Mouse (Mus musculus) heart, adult 8-10 months (tissue): ENCODE results near the gene Gcnt4. TPM values are rescaled to one million over a fixed set of nuclear protein-coding genes. Genes with fewer than 3 reads are reported as not detected.
"Not testable (repeated sequence)": the region's sequence is repeated elsewhere in the genome, so short reads cannot be mapped to it uniquely, and the experiment has no call there.

Experiments
- DNase-seq: peaks from one replicate; pipeline ENCODE4 v3.0.0; 2022; ENCODE audit warnings: low spot score
- total RNA-seq, 4 experiments: library from RNA; stranded (reverse); gene quantifications; 2 replicates each; pipeline ENCODE4 v1.2.4; 2022

Gcnt4 gene
- total RNA-seq, result under 1 TPM; 0.06 to 0.11 (median 0.08) TPM

DNA sequence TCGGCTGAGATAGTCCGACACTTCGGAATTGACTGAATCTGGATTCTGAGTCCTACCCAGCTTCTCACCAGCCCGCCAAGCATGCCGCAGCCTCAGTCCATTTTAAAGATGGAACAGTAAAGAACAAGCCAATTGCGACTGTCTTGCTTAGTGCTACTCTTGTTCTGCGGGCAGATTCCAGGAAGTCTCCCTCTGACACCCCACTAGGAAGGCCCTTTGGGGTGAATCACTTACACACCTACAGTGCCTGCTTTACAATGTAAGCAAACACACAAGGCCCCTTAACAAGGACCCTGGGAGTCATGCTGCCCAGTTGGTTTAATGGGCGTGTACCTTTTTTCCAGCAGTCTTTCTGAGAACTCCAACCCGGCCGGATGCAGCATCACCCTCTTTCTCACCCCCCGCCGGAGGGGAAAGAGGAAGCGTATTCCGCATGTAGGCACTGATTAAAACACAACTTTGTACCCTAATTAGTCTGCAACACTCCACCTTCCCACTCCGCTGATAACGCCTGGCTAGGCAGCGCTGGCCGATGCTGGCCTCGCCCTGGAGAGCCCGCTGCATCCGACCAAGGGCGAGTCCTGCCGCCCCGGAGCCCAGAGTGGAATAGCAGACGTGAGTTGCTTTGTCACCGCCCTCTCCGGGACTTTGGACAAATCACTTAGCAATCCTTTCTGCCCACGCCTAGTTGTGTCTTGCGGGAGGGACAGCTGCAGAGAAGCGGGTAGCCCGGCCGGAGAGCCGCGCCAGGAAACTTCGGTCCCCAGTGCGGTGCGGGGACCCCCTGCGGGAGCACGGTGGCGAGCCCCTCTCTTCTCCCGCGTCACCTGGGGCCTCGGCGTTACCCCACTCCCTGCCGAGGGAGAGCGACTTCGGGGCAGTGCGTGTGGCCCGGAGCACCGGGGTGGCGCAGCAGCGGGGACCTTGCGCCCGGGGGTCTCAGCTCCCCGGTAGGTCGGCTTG, at the start of gene Gcnt4:
Gene Gcnt4 (plus strand): TSS at position 691 of the 963 bp plus-strand sequence.
- DNase-seq, result peak; percentile 28

DNA sequence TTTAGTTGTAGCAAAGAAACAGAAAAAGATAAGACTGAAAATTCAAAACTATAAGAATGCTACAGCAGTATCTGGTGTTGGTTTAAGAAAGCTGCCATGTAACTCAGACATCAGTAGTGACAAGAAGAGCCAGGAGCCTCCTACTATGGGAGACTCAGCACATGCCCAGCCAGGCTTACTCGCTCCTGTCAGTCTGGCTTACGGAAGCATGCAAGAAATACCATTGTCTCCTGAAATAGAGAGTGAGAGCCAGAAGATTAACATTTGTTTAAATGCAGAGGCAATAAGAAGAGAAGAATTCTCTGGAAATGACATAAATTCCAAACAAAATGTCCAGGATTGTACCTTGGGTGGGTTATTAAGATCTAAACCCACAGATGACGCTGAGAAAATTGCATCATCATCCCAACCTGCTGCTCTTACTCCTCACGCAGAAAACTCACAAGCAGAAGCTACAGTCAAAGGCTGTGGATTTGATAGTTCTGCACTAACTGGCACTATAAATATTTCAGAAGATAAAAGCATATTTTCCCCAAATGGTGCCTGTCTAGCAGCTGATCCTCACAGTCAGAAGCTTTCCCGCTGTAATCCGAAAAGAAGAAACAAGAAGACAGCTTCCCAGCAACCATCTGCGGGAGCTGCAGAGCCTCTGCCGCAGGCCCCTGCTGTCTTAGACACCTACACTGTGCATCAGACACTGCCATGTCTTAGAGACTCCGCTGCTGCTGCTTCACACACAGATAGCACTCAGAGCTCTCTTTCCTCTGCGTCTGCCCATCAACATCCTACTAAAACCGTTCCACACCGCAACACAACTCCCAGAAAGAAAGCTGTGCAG, 46.0 kb upstream of the Gcnt4 start:
- DNase-seq, result no peak

DNA sequence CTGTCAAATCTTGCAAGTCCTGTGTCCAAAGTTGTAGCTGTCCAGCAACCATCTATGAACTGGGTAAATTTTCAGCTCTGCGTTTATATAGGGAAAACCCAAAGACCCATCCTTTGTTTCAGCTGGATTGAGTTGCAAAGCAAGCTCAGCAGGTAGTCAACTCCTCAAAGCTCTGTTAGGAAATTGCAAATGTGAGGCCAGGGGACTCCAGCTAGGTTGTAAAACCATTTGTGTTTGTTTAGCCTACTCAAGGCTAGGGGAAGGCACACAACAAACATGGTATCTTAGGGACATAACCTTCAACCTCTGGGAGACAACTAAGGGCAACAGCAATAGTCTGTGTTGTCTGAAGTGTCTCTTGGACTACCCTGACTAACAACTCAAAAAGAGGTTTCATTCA, 40.0 kb upstream of the Gcnt4 start:
- no peak for DNase-seq

DNA sequence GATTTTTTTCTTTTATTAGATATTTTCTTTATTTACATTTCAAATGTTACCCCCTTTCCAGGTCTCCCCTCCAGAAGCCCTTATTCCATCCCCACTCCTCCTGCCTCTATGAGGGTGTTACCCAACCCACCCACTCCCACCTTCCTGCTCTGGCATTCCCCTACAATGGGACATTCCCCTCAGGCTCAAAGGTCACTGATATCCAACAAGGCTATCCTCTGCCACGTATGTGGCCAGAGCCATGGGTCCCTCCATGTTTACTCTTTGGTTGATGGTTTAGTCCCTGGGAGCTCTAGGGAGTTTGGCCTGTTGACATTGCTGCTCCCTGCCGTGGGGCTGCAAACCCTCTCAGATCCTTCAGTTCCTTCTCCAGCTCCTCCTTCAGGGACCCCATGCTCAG, 34.5 kb upstream of the Gcnt4 start:
- DNase-seq, result no peak

DNA sequence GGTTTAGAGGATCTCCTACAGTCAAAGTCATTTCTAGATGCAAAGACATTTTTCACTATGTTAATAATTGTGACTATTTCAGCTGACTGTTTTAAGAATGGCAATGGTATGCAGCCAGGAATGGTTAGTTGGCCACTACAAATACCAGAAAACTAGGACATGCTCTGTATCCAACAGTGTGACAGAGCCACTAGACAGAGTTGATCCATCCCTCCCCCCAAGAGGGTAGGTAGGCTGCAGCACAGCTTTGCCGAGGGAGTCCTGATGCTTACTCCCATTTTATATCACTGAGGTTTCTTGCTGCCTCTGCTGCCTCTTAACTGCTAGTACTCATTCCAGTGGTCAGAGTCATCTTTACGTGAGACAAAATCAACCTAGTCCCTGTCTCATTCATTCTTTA, 29.3 kb upstream of the Gcnt4 start:
- no peak for DNase-seq

DNA sequence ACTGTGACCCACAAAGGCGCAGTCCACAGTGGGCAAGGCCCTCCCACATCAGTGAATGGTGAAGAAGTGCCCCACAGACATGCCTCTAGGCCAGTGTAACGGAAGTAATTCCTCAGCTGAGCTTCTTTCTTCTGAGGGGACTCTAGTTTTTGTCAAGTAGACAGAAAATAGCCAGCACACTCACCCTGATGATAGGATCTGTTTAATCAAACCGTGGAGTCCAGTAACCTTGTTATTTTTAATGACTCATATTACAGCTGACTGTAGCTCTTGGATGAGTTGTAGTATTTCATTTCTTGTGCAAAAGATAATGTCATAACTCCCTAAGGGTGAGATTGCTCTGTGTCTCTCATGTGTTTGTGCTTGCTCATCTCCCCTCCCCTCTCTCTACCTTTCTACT, 17.8 kb upstream of the Gcnt4 start:
- DNase-seq, result no peak

DNA sequence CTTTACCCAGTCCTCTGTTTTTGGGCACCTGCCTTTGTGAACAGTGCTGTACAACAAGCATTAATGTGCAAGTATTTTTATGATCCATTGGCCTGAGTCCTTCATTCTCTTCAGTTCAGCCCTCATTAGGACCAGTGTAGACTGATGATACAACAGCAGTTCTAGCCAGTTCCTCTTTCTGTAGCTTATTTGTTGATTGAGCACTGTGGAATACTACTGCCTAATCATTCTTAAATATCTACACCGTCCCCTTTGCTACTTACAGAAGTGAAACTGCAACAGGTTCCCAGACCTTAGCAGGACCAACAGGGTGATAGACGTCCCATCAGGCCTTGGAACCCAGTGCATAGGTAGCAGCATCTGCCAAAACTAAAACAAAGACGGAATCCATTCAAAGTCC, 13.3 kb upstream of the Gcnt4 start:
- no peak for DNase-seq

DNA sequence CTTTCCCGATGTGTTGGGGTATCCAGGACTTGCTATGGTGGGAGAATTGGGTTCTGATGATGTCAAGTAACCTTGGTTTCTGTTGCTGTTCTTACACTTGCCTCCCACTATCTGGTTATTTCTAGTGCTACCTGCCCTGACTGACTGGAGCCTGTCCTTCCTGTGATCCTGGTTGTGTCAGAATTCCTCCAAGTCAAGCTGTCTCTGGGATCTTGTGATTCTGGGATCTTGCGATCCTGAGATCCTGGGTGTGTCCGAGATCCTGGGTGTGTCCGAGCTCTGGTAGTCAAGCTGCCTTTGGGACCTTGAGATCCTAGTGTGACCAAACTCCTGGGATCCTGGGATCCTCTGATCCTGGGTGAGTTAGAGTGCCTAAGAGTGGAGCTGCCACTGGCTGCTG, 1.4 kb upstream of the Gcnt4 start:
- DNase-seq, result not testable (repeated sequence)

DNA sequence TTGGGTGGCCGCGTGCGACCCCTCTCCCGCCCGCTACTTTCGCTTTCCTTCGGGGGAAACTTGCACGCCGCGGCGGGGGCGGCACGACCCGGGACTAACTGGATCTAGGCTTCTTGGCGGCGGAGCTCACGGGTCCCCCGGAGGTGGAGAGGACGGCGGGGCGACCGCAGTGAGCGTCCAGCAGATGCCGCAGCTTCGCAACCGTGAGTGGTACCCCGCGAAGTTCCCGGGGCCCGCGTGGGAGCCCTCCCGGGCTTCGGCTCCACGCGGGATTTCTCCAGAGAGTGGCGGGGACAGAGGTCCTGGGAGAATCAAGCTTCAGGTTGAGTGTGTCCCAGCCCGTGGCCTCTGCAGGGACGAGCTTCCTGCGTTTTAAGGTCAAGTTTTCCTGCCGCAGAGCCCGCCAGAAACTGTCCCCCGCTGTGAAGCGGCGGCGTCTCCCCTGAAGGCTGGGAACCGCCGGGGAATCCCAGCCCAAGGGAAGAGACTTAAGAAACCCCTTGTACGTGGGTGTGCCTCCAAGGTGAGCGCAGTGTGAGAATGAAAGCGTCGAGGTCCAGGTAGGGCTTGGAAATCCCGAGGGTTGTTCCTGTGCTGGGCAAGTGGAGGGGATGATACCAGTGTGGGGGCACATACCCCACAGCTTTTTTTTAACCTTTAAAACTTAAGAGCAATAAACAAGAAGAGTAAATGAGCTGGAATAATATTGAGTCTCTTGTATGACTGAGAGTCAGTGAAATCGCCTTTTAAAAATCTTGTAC, 676 bp downstream of the Gcnt4 start:
- no peak for DNase-seq

DNA sequence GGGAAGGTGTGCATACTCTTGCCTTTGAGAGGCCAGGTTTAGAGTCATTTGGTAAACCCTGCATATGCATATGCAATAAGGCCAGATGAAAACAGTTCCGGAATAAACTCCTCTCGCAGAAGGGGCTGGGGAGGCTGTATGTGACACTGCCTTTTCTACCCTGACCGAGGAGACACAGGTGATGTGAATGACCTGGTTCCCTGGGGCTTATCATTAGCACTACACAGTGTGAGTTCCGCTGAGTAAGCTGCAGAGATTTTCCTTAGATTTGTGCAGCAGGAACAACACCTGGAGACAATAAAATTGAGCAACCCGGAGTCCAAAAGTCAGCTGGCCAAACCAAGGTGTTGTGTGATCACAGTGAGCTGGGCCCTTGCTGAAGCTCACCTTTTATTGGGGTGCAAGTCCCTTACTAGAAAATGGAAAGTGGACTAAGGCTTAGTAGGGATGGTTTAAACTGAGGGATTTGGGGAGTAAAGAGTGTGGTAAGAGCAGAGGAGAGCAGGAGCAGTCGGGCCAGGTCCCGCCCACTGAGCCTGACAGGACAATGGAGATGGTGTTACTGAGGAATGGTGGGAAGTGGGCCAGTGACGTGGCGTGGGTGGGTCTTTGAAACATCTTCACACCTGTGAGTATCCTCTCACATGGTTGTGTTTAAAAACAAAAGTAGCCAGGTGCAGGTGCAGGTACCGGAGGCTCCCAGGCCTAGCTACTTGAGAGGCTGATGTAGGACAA, 1.7 kb downstream of the Gcnt4 start:
- DNase-seq, result no peak

DNA sequence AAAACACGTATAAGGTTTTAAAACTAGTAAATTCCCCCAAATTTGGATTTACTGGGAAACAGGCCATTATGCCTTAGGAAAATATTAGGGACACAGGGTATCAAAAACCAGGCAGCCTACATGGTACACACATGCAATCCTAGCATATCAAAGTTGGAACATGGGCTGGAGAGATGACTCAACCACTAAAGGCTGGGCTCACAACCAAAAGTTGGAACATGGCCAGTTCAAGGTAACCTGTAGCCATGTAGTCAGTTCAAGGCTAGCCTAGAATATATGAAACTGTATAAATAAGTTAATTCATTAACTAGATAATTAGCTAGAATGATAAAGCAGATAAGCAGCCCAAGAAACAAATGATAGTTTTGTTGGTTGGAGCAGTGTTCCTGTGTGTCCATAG, 3.3 kb downstream of the Gcnt4 start:
- DNase-seq, result no peak

DNA sequence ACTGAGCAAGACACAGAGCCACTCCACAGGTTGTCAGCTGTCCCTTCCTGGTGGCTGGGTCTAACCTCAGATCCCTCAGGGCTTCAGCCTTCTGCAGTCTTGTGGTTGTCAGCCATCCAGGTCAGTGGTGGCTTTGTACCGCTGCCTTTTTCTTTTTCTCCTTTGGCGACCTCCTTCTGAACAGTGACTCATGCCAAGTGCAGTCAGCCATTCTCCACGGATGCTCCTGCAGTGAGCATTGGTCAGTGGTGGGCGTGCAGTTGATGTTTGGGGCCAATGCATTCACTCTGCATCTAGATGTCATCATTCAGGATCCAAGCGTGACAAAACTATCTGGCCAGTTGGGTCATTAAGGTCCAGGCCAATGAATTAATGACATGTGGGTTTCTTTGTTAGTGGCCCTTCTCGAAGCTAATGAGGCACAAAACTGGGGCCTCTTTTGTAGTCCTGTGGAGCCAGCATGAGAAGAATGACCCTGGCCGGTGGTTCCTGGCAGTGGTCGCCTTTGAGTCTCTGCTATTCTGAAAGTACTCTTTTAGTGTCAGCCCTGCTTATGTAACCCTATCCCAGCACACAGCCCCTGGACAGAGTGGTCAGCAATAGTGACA, 4.0 kb downstream of the Gcnt4 start:
- DNase-seq, result no peak

DNA sequence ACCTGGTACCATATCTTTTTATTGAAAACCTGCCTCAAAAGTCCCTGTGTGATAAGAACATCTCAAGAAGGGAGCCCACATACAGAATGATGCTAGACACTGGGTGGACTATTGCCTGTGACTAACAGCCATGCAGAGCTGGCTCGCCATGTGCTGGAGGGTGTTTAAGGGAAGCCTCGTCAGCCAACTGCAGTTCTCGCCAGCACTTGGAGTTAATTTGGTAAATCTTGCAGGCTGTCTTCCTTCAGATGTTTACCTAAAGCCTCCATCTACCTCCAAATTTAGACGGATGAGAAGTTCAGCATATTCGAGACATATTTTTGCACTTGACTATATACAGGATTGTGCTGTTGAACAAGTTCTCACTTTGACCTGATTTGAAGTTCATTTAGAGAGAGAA, 8.3 kb downstream of the Gcnt4 start:
- DNase-seq, result no peak

DNA sequence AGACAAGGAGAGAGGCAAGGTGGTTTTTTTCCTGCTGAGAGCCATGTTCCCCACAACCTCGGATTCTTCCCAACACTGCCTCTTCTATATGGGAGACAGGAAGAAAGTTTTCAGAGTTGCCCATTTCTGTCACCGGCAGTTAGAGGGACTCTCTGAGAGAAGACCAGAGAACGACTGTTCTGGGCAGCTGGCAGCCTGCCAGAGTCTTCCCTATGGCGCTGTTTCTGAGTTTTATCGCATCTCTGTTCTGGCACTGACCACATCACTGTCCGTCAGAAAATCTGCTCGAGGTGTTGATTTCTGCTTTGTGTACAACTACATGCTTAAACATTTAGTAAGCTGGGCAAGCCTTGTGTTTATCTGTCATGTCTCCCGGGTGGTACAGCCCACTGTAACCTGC, 8.9 kb downstream of the Gcnt4 start:
- DNase-seq, result no peak

DNA sequence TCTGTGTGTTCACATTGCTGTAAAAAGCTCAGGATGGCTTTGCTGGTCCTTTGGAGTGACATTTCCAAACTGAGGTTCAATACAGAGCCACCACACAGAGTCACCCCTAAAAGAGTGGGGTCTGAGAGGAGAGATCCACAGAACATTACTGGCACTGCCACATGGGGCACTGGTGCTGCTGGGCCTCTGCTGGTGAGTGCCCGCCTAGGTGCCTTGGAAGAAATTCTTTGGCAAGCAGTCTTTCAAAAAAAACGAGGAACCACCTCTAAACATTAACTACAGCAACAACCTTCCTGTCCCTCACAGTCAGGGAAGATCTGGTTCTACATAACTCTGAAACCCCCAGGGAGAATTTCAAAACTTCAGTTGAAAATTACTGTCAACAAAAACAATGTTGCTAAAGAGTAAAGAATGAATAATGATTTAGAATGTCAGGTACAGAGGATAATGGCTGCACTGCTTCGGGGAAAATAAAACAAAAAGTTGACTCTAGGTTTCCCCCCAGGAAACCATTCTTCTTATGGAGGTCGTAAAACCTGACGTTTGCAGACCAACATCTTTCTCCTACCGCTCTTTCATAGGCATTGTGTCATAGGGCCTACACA, 11.8 kb downstream of the Gcnt4 start:
- no peak for DNase-seq

DNA sequence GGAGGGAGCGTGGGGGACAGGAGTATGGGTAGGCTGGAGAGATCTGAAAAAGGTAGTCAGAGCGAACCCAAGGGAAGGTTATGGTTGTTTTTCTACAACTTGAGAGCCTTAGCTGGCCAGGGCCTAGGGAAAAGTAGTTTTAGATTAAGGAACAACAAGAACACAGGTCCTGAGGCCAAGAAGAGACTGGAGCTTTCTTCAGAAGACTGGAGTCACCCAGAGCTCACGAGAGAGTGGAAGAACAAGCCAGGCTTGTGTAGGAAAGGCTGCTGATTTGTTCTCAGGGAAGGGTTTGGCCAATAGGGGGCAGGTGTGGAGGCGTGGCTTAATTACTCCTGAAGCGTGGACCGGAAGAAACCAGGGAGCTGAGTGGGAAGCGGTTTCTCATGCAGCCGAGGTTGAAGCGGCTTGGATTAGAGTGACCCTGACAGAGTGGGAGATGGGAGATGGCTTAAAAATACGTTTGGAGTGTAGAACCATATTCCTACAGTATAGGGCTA, 12.6 kb downstream of the Gcnt4 start:
- no peak for DNase-seq

DNA sequence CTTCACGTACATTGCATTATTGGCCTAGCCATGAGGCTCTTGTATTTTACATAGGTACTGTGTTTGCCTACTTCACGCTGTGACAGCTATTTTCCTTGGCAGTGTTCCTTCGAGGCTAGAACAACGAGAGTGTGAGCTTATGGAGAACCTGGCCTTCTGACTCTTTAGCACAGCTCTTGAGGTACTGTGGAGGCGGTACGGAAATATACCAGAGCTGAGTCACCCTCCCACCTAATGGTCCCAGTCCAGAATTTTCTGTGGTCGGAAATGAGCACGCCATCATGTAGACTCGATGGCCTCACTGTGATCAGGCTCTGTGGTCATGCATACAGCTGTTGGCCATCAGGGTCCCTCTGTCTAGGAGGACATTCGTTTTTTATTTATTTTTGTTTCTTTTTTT, 15.2 kb downstream of the Gcnt4 start:
- DNase-seq, result no peak

DNA sequence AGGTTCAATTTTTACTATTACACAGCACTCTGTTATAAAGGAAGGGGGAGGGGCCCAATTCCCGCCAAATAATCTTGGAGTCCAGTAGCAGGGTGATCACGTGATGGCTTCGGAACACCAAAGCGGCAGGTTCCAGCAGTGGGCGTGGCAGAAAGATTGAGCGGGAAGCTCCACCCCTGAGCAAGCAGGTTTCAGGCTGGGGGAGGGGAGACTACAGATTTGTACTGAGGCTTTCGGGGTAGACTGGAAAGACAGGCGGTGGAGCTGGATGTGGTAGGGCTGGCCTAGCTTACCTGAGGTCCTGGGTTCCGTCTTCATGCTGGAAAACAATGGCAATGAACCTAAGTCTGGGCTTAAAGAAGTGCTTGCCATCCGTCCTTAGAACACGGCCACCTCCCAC, 17.0 kb downstream of the Gcnt4 start:
- not testable (repeated sequence) for DNase-seq

DNA sequence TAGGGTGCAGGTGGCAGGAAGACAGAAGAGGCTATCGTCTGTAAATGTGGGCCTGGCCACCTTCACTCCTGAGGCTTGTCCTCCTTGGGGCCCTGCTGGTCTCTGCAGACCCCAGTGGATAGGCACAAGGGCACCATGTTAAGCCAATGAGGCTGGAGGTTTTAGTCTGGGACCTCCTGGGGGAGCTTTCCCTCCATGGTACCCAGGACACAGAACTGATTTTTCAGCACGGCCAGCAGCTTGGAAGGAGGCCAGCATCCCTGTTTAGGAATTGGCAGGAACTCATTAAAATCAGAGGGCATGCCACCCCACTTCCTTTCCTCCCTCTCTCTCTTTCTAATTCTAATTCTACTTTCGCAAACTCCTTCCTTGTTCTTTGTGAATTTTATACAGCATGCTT, 19.1 kb downstream of the Gcnt4 start:
- DNase-seq, result no peak

DNA sequence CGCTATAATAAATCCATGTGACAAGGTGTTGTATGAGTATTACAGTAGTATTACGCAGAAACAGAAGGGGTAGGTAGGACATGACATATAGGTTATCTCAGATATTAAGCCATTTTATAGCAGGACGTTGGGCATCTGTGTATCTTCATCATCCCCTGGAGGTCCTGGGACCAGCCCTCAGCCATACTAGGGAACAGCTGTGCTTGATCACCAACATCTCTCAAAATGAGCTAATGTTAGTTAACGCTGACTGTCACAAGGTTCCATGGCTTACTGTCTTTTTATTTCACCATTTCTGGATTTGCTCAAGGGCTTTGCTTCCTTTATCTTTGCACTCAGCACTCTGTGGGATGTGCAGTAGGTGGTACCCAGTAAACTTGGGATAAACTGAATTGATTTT, 21.3 kb downstream of the Gcnt4 start:
- DNase-seq, result no peak
